Mouse (Mus musculus): ENCODE data around the gene Slc22a23. TPM values are rescaled to one million over a fixed set of nuclear protein-coding genes. Genes with fewer than 3 reads are reported as not detected.

The Slc22a23 gene
- total RNA-seq, 2 experiments from 2014 or later, result 0.62 to 1.4 TPM

GRCm38 (mm10) chr13:34148767-34149392 is 196.1 kb downstream of the Slc22a23 start:
- peak; percentile 61 for ATAC-seq (replicated peaks; ENCODE audit: poor library complexity)

- no peak for ATAC-seq (replicated peaks; ENCODE audit: poor library complexity)
These were observed 196.8 kb downstream of the Slc22a23 start for GRCm38 (mm10) chr13:34148181-34148580.

GRCm38 (mm10) chr13:34146916-34147315 is 198.1 kb downstream of the Slc22a23 start:
- ATAC-seq (replicated peaks; ENCODE audit: poor library complexity), result no peak

- ATAC-seq (replicated peaks; ENCODE audit: poor library complexity), result no peak
These were observed 201.6 kb downstream of the Slc22a23 start for GRCm38 (mm10) chr13:34143389-34143788.

GRCm38 (mm10) chr13:34136605-34137004 is 208.4 kb downstream of the Slc22a23 start:
- ATAC-seq (replicated peaks; ENCODE audit: poor library complexity), result no peak

- ATAC-seq (replicated peaks; ENCODE audit: poor library complexity), result no peak
These were observed 210.7 kb downstream of the Slc22a23 start for GRCm38 (mm10) chr13:34134276-34134675.

GRCm38 (mm10) chr13:34133326-34134071 is 211.5 kb downstream of the Slc22a23 start:
- ATAC-seq (replicated peaks; ENCODE audit: poor library complexity), result no peak

- ATAC-seq (replicated peaks; ENCODE audit: poor library complexity), result no peak
These were observed 212.1 kb downstream of the Slc22a23 start for GRCm38 (mm10) chr13:34132875-34133274.

GRCm38 (mm10) chr13:34132299-34132698 is 212.7 kb downstream of the Slc22a23 start:
- no peak for ATAC-seq (replicated peaks; ENCODE audit: poor library complexity)

GRCm38 (mm10) chr13:34131708-34132060 is 213.3 kb downstream of the Slc22a23 start:
- peak; percentile 37 for ATAC-seq (replicated peaks; ENCODE audit: poor library complexity)

GRCm38 (mm10) chr13:34131011-34131707 is 213.8 kb downstream of the Slc22a23 start:
- peak; percentile 63 for ATAC-seq (replicated peaks; ENCODE audit: poor library complexity)

GRCm38 (mm10) chr13:34130226-34130731 is 214.7 kb downstream of the Slc22a23 start, which contains the start of gene Tubb2b:
Gene Tubb2b, minus strand, starts transcription at chr13:34130466.
- ATAC-seq (replicated peaks; ENCODE audit: poor library complexity), result peak; percentile 42

GRCm38 (mm10) chr13:34129485-34130225 is 215.3 kb downstream of the Slc22a23 start:
- ATAC-seq (replicated peaks; ENCODE audit: poor library complexity), result peak; percentile 30

Other genes with a start within 250 kb of the Slc22a23 start
- gene Tubb2b, start 214.7 kb downstream of the Slc22a23 start, total RNA-seq (2015), result not detected in 2 replicates
- gene Tubb2b, start 214.7 kb downstream of the Slc22a23 start, total RNA-seq (2017), result not detected in 2 replicates
- gene Psmg4, start 182.2 kb downstream of the Slc22a23 start, total RNA-seq (2015), result 73.3 and 75.8 TPM in 2 replicates
- 200 and 229 TPM in 2 replicates for gene Psmg4, start 182.2 kb downstream of the Slc22a23 start, total RNA-seq (2017)